Mouse (Mus musculus): ENCODE data around the gene Cbx4. TPM values are rescaled to one million over a fixed set of nuclear protein-coding genes. Genes with fewer than 3 reads are reported as not detected.

The Cbx4 gene
- total RNA-seq, 2 experiments from 2014 or later, result 14.0 to 14.8 TPM

DNA sequence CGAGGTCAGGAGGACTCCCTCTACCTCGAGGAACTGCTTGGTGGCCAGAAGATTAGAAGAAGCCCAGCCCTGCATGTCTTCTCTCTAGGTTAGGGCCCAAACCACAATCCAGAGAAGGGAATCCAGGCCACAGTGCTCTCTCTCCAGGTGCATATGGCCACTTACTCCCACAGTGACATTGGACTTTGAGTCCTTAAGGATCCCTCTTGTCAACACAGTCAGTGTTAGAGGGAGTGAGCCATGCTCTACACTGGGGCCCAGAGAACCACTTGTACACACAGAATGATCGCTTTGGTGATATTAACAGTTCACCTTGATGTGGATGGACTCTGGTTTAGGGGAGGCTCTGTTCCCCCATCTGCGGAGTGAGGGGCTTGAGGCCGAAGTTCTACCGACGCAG, 13.8 kb downstream of the Cbx4 start:
- intact Hi-C loops (cut with DNase I), result no loop called here
- no peak for DNase-seq (ENCODE audit: low spot score)

DNA sequence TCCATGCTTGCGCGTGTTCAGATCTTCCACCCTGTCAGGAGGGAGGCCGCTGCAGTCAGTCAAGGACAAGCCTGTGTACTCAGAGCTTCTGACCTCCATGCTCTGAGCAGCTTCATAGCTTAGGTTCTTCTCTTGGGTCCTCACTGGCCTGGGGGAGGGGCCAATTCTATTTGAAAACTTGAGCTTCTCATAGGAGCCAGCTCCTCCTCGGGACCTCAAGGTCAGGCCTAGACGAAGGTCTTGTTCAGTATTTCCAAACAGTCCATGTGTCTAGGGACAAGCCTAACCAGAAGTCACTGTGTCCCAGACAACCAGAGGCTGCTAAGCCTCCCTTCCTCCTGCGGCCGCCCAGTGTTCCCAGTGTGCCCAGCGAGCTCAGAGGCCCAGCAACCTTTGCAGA, 19.2 kb downstream of the Cbx4 start:
- intact Hi-C loops (cut with DNase I), result no loop called here
- no peak for DNase-seq (ENCODE audit: low spot score)

DNA sequence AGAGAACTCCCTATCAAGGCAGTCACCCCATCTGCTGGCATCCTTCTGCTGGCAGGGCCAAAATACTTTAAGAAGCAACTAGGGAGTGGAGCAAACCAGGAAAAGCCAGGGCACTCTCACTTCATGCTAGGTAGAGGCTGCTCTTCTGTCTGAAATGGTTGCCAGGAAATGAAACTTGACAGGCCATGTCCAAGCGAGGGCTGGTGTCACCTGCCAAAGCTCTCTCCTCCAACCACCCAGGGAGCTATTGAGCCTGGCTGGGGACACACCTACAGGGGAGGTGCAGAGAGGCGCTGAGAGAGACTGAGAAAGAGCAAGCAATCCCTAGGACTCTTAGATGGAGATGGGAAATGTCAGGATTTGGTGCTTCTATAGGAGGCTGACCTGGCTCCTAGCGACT, 26.8 kb downstream of the Cbx4 start:
- intact Hi-C loops (cut with DNase I), result loop anchor here (2.0 kb wide), 1 partner anchor 64 kb away; no protein-coding TSS in a partner anchor
- no peak for DNase-seq (ENCODE audit: low spot score)

DNA sequence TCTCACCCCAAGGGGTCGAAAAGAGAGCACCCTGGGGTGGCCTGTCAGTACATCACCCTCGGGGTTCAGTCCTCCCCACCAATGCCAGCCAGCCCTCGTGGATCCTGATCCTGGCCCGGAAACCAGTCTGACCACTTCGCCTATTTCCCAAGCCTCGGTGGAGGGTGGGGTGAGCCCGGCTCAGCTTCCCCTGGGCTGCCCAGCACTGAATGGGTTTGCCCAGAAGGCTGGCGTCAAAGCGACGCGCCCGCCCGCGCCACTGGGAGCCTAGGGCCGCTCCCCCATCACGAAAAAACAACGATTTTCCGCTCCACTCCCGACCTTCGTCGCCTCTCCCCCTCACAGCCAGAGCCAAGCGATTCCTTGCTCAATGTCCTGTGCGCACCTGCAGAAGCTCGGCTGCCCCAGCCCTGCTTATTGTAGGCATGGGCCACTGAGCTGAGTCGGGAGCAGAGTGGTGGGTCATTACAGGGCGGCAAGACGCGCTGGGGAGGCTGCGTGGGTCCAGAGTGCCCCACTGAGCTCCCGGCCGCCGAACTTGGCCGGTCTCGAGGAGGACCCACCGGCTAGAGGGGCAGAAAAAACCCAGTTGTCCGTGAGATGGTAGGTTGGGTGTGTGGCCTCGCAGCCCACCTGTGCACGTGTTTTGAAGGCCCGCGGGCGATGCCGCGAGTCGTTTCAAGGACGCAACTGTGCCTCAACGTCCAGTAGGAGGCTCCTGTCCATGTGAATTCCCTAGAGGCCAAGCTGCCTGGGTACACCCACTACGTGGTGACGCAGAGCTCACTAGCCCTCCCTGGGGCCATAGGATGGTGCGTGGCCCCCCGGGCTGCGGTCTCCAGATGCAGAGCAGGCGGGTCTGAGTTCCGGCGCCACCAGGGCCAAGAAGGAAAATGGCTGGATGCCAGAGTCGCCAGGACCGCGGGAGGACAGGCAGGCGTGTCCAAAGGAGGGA, 27.7 kb downstream of the Cbx4 start:
- DNase-seq (ENCODE audit: low spot score), result no peak
- intact Hi-C loops (cut with DNase I), result loop anchor here (2.0 kb wide), 1 partner anchor 64 kb away; no protein-coding TSS in a partner anchor

DNA sequence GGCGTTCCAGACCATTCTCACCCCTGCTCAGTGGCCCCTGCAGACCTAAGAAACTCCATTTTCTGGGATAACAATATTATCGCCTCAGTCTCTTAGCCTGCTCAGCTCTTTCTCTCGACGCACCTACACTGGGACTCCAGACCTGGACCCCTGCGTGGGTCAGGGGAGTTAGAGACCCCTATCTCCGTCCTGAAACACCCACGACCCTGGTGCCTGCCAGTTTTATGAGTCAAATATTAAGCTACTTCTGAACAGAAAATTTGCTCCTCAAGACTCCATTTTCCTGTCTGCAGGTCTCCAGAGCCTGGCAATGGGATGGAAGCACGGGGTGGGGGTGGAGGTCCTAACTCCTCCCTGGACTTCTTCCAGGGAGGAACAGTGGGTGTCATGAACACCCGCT, 28.7 kb downstream of the Cbx4 start:
- intact Hi-C loops (cut with DNase I), result loop anchor here (2.0 kb wide), 2 partner anchors 14 to 26 kb away; no protein-coding TSS in a partner anchor
- no peak for DNase-seq (ENCODE audit: low spot score)

DNA sequence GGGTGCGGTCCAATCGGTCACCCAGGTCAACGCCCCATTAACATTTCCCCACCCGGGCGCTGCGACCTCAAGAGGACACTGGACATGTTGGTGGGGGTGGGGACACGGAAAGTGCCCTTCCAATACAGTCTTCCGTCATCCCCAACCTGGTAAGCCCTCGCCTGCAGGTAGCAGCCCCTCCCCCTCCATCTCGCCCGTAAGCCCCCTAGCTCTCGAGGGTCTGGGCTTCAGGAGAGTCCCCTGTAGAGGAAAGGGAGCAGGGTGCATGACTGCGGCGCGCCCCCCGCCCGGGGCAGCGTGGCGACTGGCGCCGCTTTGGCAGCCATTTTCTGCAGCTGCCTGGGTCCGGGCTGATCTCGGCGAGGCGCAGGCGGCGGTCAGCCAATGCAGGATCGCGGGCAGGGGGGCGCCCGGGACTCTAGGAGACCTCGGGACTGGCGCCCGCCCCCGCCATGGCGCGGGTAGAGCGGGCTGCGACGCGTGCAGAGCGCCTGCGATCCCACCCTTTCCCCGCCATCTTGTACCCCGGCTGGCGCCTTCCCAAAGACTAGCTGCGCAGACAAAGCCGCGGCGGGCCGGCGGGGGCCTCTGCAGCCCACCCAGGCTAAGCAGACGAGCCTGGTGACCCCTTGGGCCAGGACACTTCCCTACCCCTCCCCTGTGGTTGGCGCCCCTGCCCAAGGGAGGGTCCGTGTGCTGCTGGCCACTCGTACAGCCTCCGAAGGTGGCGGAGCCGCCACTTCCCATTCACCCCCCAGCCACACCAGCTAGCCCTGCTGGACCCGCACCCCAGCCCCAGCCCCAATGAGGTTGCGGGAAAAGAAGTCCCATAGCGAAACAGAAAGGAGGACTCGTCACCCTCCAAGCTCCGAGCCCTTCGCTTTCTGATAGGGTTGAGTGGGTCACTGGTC, 29.5 kb downstream of the Cbx4 start:
- no peak for DNase-seq (ENCODE audit: low spot score)
- intact Hi-C loops (cut with DNase I), result loop anchor here (2.0 kb wide), 2 partner anchors 14 to 26 kb away; no protein-coding TSS in a partner anchor

DNA sequence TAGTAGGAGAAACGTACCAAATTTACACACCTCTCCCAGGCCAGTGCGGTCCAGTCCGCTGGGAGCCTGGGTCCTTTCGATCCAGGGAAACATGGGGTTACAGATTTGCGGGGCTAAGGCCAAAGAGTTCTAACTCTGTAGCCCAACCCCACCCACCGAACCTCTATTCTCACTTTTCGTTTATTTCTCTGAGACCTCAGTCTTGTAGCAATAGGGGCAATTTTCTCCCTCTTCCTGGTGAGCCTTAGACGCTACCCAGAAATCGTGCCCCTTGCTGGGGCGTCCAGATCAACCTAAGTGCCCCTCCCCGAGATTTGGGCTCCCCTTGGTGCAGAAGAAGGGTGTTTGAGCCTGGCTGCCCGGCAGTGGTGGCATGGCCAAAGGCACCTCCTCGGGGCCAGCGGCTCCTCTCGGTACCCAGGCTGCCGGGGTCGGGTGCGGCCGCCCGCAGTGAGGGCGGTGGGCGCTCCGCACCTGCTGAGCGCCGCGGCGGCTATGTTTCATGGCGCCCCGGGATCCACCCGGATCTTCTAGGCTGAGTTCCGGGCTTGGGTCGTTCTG, 30.4 kb downstream of the Cbx4 start:
- intact Hi-C loops (cut with DNase I), result loop anchor here (2.0 kb wide), 2 partner anchors 13 to 27 kb away; no protein-coding TSS in a partner anchor
- no peak for DNase-seq (ENCODE audit: low spot score)

DNA sequence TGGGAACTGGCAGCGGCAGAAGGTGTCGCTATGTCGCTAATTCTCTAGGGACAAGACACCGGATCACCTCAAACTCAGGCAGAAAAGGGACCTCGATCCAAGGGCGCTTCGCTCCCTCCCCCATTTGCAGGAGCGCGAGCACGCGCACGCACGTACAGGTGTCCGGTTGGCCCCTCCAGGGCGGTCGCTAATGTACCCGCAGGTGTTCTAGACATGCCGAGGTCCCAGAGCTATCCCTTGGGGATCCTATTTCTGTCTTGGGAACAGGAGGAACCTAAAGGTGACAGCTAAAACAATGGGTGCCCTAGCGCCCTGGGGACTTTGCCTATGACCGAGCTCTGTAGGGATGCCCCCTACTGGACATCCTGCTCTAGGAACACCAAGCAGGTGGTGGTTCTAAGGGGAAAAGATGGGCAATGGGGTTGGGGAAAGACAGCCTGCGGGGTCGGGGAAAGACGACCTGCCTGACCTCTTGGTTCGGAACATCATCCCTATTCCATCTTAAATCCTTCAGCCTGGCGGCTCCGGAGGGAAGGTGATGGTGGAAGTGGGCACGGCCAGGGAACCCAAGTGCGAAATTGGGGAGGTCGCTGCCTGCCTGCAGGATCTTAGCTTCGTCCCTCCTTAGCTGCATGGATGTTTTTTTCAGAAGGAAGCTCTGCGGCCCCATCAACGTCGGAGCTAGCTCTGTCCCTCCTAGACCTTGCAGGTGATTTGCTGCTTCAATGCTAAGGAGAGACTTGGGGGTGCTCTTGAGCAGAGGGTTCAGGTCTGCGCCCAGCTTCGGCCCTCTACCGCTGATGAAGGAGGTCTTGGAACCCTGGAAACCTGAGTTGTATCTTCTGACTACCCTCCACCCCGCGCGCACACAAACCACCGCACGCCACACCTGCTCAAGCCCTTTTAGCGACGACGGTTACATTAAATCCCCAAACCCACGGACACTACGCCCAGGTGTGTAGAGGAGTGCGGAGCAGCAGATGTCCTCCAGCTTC, 31.4 kb downstream of the Cbx4 start:
- DNase-seq (ENCODE audit: low spot score), result no peak
- intact Hi-C loops (cut with DNase I), result loop anchor here (5.0 kb wide), 1 partner anchor 138 kb away; no protein-coding TSS in a partner anchor

DNA sequence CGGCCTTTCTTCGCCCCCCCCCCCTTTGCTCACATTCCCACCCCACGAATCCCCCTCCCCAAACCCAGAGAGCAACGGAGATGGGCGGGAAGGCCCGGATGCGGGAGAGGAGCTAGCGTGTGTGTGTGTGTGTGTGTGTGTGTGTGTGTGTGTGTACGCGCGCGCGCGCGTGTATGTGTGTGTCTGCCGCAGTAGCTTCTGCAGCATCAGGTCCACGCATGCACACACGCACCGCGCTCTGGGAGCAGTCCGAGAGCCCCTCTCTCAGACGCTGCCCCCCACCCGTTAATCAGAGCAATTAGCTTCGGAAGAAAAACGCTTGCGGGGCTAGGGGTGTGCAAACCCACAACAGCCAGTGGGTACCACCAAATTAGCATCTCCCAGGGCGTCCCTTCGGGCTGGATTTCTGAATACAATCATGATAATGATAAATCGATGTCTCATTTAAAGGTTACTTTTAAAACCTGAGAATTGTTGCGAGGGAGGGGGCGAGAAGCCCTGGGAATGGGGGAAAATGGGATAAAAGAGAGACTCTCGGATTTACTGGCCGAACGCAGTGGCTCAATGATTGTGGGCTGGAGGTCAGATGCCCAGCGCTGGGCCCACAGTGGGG, 32.2 kb downstream of the Cbx4 start:
- intact Hi-C loops (cut with DNase I), result loop anchor here (5.0 kb wide), 1 partner anchor 138 kb away; no protein-coding TSS in a partner anchor
- DNase-seq (ENCODE audit: low spot score), result no peak

DNA sequence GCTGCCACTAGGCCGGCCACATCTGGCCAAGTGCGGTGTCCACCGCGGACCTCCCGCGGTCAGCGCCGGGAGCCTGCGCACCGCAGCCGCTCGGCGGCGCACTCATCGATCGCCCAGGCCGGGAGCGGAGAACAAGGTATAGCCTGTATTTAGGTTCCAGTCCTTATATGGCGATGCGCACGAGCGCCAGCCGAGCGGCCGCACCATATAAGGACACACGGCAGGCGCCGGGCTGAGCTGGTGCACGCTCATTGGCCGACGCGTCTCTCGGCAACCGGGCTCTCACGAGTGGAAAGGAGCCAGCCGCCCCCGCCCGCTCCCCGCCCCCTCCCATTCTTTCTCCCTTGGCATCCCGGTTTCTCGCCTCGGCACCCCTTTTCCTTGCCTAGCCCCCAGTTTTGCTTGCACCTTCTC, 32.8 kb downstream of the Cbx4 start:
- peak; percentile 65 for DNase-seq (ENCODE audit: low spot score)
- intact Hi-C loops (cut with DNase I), result loop anchor here (5.0 kb wide), 1 partner anchor 139 kb away; no protein-coding TSS in a partner anchor

DNA sequence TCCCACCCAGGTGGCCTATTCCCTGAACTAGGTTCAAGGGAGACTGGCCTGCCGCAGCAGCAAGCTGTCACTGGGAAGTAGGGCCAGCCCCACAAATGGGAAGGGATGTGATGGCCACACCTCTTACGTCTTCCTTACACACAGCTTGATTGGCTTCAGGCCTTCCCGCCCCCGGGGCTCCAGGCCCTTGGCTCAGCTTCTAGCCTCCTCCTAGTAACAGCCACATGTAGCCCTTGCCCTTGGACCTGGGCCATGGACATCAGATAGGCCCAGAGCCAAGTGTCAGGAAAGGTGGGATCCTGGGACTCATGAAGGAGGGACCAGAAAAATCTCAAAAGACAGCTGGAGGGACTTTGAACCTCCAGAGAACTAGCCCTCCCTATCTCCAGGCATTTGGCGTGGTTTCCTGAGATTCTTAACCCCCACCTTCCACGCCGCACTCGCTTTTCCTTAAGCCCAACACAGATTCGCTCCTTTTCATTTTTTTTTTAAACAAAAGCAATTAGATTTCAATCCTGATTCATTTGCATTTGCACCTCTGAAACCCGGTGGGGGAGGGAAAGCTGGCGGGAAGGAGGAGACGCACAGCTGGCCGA, 33.3 kb downstream of the Cbx4 start:
- intact Hi-C loops (cut with DNase I), result loop anchor here (5.0 kb wide), 1 partner anchor 140 kb away; no protein-coding TSS in a partner anchor
- DNase-seq (ENCODE audit: low spot score), result no peak

DNA sequence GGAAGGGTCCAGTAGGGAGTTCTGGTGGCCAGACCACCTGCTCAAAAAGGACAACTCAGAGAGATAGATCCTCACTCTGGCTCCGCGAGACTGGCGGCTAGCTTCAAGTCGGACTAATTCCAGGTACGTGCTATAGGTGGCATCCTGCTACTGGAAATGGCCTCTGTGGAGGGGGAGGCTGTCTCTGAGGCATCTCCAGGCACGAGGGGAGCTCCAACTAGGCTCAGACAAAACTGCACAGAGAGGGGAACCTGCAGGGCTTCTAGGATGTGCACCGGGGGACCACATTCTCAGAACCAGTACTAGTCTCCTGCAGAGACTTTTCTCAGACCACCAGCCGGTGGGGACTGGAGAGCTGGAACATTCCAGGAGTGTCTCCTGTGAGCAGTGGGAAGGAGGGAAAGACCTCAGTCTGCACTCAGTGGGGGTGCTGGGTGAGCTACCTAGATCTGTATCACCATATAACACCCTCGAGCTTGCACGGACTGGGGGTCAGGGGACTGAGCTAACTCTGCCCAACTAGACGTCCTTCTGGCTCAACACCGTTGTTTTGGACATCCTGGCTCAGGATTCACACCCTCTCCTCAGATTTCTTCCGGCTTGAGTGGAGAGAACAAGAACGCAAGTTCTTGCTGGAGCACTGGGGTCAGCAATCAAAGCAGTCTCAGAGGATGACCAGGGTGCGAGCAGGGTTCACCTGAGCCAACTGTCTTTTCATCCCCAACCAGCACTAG, 33.9 kb downstream of the Cbx4 start:
- no peak for DNase-seq (ENCODE audit: low spot score)
- intact Hi-C loops (cut with DNase I), result loop anchor here (5.0 kb wide), 1 partner anchor 140 kb away; no protein-coding TSS in a partner anchor

DNA sequence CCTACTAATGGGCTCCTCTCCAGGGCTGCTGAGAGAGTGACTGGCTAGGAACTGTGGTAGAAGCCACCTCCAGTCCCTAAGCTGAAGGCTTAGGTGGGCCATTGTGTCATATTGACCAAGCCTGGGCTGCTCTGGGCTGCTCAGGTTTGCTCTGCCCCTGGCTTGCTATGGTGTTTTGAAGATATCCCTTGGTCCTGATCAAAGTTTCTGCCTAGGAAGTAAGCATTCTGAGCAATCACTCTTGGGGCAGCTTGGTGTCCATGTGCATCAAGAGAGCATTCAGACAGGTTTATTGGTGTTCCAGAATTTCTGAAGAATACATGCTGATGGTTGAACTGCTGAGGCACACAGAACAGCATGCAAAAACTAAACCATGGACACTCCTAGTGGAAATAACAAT, 34.6 kb downstream of the Cbx4 start:
- intact Hi-C loops (cut with DNase I), result loop anchor here (5.0 kb wide), 1 partner anchor 141 kb away; no protein-coding TSS in a partner anchor
- no peak for DNase-seq (ENCODE audit: low spot score)

DNA sequence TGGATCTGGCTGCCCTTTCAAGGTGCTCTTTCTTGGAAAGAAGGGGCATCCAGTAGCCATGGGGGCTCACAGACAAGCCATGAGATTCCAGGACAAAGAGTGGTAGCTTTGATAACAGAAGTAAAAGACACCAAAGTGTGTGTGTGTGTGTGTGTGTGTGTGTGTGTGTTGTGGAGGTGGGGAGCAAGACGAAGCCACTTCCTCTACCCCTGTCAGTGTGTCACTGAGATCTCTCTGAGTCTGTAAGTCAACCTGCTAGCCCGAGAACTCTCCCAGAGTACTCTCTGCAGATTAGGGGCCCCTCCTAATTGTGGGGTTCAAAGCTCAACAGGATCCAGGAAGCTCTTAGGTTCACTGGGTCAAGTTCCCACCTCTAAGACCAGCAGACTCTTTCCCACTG, 35.7 kb downstream of the Cbx4 start:
- no peak for DNase-seq (ENCODE audit: low spot score)
- intact Hi-C loops (cut with DNase I), result loop anchor here (5.0 kb wide), 1 partner anchor 142 kb away; no protein-coding TSS in a partner anchor

DNA sequence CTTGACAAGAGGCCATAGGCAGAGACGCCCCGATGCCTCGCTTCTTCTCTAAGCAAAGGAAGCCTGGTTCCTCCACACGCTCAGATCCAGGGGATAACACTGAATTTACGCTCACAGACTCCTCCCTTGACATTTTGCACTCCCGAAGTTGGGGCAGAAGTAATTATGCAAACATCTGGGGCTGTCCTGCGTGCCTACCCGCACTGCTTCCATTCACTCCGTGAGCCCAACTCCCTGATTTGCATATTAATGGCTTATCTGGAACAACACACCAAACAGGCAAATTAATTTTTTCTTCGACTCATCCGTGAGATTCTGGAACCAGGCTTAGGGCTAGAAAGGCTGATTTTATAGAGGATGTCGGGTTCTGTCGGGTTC, 37.9 kb downstream of the Cbx4 start:
- DNase-seq (ENCODE audit: low spot score), result no peak
- intact Hi-C loops (cut with DNase I), result no loop called here

DNA sequence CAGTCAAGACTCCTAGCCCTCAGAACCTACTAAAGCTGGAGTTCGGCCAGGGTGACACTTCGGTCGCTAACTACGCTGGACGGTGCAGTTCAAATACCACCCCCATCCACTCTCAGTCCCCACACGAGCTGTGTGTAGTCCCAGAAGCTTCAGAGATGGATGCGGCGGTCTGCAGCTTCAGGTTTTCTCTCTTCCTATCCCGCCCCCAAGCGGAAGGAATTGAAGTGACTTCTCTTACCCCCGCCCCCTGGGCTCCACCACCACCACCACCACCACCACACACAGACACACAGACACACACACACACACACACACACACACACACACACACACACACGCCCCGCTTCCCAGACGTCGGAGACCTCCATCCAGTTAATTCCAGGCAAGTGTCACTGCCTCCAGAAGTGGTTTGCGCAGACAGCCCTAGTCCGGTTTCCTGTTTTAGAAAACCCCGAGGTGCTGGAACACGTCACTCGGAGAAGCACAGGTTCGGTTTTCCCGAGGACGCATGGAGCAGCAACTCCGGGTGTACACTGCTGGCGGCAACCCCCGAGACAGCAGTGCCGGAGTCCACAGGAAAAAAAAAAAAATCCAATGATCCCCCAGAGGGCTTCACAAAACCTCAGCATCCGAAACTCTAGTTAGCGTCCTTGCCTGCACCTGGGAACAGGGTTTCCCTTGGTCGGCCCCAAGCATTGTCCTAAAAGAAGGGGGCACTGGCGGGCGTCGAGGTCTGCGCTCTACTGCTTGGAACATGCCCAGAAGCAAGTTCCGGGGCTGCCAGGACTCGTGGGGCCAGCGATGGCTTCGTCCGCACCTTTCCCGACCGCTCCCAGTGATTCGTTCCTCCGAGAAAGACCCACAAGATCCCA, 38.5 kb downstream of the Cbx4 start:
- DNase-seq (ENCODE audit: low spot score), result no peak
- intact Hi-C loops (cut with DNase I), result no loop called here
